Mouse (Mus musculus) ES-Bruce4 (cell line): ENCODE results near the gene Xlr3a. TPM values are rescaled to one million over a fixed set of nuclear protein-coding genes. Genes with fewer than 3 reads are reported as not detected.

Experiments used
- H3K27ac ChIP-seq: 2 replicates; pipeline ENCODE4 v1.5.1; 2012; ENCODE audit warnings: low read length, inconsistent platforms; ENCODE audit not compliant: insufficient read depth
- H3K27me3 ChIP-seq: 2 replicates; pipeline ENCODE4 v1.6.1; 2012; ENCODE audit warnings: mild to moderate bottlenecking, low read length, inconsistent platforms; ENCODE audit not compliant: control insufficient read depth, poor library complexity, insufficient read depth, severe bottlenecking
- H3K36me3 ChIP-seq: 2 replicates; pipeline ENCODE4 v1.6.1; 2012; ENCODE audit warnings: inconsistent platforms, mild to moderate bottlenecking, low read length, moderate library complexity; ENCODE audit not compliant: control insufficient read depth, poor library complexity, insufficient read depth, severe bottlenecking
- H3K4me1 ChIP-seq: one replicate; pipeline ENCODE4 v1.8.1; 2011; ENCODE audit warnings: low read length; ENCODE audit not compliant: control insufficient read depth, insufficient read depth
- H3K4me3 ChIP-seq: 2 replicates; pipeline ENCODE4 v1.5.1; 2011; ENCODE audit warnings: low read depth, mild to moderate bottlenecking, low read length
- H3K9ac ChIP-seq: 2 replicates; pipeline ENCODE4 v1.6.1; 2012; ENCODE audit warnings: low read depth, mild to moderate bottlenecking, inconsistent platforms; ENCODE audit not compliant: poor library complexity, severe bottlenecking
- H3K9me3 ChIP-seq: replicated peaks from 2 replicates; pipeline ENCODE4 v1.6.1; 2012; ENCODE audit warnings: mild to moderate bottlenecking, low read length, inconsistent platforms; ENCODE audit not compliant: control insufficient read depth, poor library complexity, insufficient read depth, severe bottlenecking
- CTCF ChIP-seq: IDR thresholded peaks from one replicate; pipeline ENCODE4 v1.8.1; 2011; ENCODE audit warnings: low read depth, low read length
- EP300 ChIP-seq: IDR thresholded peaks from 2 replicates; pipeline ENCODE4 v1.6.1; 2011; ENCODE audit warnings: low read depth, low read length; ENCODE audit not compliant: insufficient read depth
- POLR2A ChIP-seq: IDR thresholded peaks from one replicate; pipeline ENCODE4 v1.8.1; 2011; ENCODE audit warnings: low read length; ENCODE audit not compliant: insufficient read depth
- polyA plus RNA-seq: library from polyadenylated mRNA; stranded (reverse); fragments of >200 nt; gene quantifications from 2 replicates; pipeline ENCODE4 v1.2.4, GENCODE M21; 2011; ENCODE audit warnings: low read depth; ENCODE audit not compliant: missing spikeins, insufficient read depth, insufficient read length

Xlr3a gene
- polyA plus RNA-seq, 1 experiment = 1.6 TPM

- no peak within 1 kb of the TSS for H3K9ac ChIP-seq
- TF ChIP-seq CTCF = no peak
- no peak for TF ChIP-seq POLR2A
- no peak for TF ChIP-seq EP300
Measured at GRCm38 (mm10) chrX:73064415-73064793, 32.5 kb downstream of the Xlr3a start, which contains the start of gene Pnma3. Gene Pnma3, plus strand, starts transcription at chrX:73064787.

GRCm38 (mm10) chrX:73063512-73064414 is 33.1 kb downstream of the Xlr3a start:
- H3K27ac ChIP-seq = no peak overlapping the region
- no peak for TF ChIP-seq CTCF
- TF ChIP-seq POLR2A = no peak
- H3K4me1 ChIP-seq = no peaks in the 10 kb centered on the region
- H3K9ac ChIP-seq = no peak overlapping the region
- no peaks in the 10 kb centered on the region for H3K36me3 ChIP-seq
- H3K27me3 ChIP-seq = no peaks in the 10 kb centered on the region
- no peaks in the 10 kb centered on the region for H3K9me3 ChIP-seq
- H3K4me3 ChIP-seq = peak overlapping the region; percentile 36; the same call in 1 of the 2 replicates

More at GRCm38 (mm10) chrX:73064415-73064793, 32.5 kb downstream of the Xlr3a start, which contains the start of gene Pnma3:
- Histone ChIP-seq H3K4me3 (peak within 1 kb of the TSS; percentile 36; the same call in 1 of the 2 replicates), H3K9me3 (no peaks in the 10 kb centered on the region), H3K27ac (no peak within 1 kb of the TSS), H3K4me1 (no peaks in the 10 kb centered on the region), H3K27me3 (no peaks in the 10 kb centered on the region), H3K36me3 (no peaks in the 10 kb centered on the region)

GRCm38 (mm10) chrX:73062323-73062722 is 34.6 kb downstream of the Xlr3a start:
- TF ChIP-seq POLR2A (no peak), CTCF (no peak), EP300 (no peak)
- Histone ChIP-seq H3K9ac (no peak overlapping the region), H3K4me3 (no peak overlapping the region), H3K27me3 (no peaks in the 10 kb centered on the region), H3K9me3 (no peaks in the 10 kb centered on the region), H3K27ac (no peak overlapping the region), H3K36me3 (no peaks in the 10 kb centered on the region), H3K4me1 (no peaks in the 10 kb centered on the region)

GRCm38 (mm10) chrX:73061528-73061927 is 35.4 kb downstream of the Xlr3a start:
- Histone ChIP-seq H3K27me3 (no peaks in the 10 kb centered on the region), H3K27ac (no peak overlapping the region), H3K4me1 (no peaks in the 10 kb centered on the region), H3K36me3 (no peaks in the 10 kb centered on the region), H3K4me3 (no peak overlapping the region), H3K9ac (no peak overlapping the region), H3K9me3 (no peaks in the 10 kb centered on the region)
- no peak for TF ChIP-seq POLR2A
- no peak for TF ChIP-seq CTCF
- TF ChIP-seq EP300 = no peak

- TF ChIP-seq POLR2A (no peak), CTCF (peak; percentile 79), EP300 (peak; percentile 64; the same call in 1 of the 2 replicates)
- H3K27ac ChIP-seq = no peak overlapping the region
Measured at GRCm38 (mm10) chrX:73053860-73054563, 42.9 kb downstream of the Xlr3a start.

More at GRCm38 (mm10) chrX:73053860-73054563, 42.9 kb downstream of the Xlr3a start:
- H3K4me1 ChIP-seq = no peaks in the 10 kb centered on the region
- no peaks in the 10 kb centered on the region for H3K27me3 ChIP-seq
- H3K9me3 ChIP-seq = peaks cover 2% of the 10 kb centered on the region; the same call in 1 of the 2 replicates
- H3K4me3 ChIP-seq = no peak overlapping the region
- H3K9ac ChIP-seq = no peak overlapping the region
- H3K36me3 ChIP-seq = no peaks in the 10 kb centered on the region
